Mouse (Mus musculus): ENCODE data around the gene Shroom2. TPM values are rescaled to one million over a fixed set of nuclear protein-coding genes. Genes with fewer than 3 reads are reported as not detected.

Gene Shroom2
- polyA plus RNA-seq, 1 experiment from 2014 or later, result 3.5 TPM

DNA sequence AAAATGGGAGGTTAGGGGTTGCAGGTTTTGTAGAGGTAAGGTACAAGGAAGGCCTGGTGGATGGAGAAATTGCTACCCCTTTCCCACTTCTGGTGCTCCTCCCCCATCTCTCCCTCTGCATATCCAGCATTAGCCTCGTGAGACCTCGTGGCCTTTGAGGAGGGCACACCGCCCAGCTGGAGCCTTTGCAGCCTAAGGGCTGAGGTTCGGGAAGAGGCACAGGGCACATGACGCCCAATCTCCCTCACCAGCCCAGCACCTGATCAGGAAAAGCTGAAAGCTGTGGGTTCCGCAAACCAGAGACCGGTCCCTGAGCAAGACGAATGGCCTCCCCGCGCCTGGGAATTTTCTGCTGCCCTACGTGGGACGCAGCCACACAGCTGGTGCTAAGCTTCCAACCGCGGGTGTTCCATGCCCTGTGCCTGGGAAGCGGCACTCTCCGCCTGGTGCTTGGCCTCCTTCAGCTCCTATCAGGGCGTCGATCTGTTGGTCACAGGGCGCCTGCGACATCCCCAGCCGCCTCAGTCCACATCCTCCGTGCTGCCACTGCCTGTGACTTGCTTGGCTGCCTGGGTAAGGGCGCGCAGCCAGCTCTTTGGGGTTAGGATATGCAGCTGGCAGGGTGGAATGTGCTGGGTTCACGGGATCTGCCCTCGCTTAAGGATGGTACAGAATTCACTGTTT is 12.6 kb upstream of the Shroom2 start, which contains the start of gene Gpr143:
Gpr143 (plus strand) TSS at position 202 of the 684 bp plus-strand sequence.
- Histone ChIP-seq H3K9ac (ENCODE audit: low read depth, low read length) (no peak within 1 kb of the TSS), H3K4me1 (replicated peaks; ENCODE audit: control insufficient read depth, insufficient read depth, low read length) (no peaks in the 10 kb centered on the region), H3K9me3 (ENCODE audit: control insufficient read depth) (no peaks in the 10 kb centered on the region), H3K4me3 (ENCODE audit: low read depth, low read length) (no peak within 1 kb of the TSS), H3K27ac (ENCODE audit: low read depth, low read length) (no peak within 1 kb of the TSS), H3K4me2 (replicated peaks; ENCODE audit: low read depth) (peak within 1 kb of the TSS; percentile 55), H3K27me3 (replicated peaks; ENCODE audit: control insufficient read depth, insufficient read depth, low read length) (0 out of 2 replicates have a peak, but pooled peaks cover 4% of the 10 kb centered on the region), H3K36me3 (ENCODE audit: control insufficient read depth, insufficient read depth) (no peaks in the 10 kb centered on the region)
- 25% methylated on average over 26 of the region's 26 CpGs for WGBS
- no peak for TF ChIP-seq CTCF (IDR thresholded peaks at IDR 0.05; ENCODE audit: low read depth)
- ATAC-seq, result no peak

GRCm38 (mm10) chrX:152769600-152770157 is 414 bp upstream of the Shroom2 start:
- Histone ChIP-seq H3K27ac (ENCODE audit: low read depth, low read length) (peak overlapping the region; percentile 80), H3K36me3 (ENCODE audit: control insufficient read depth, insufficient read depth) (no peaks in the 10 kb centered on the region), H3K9me3 (ENCODE audit: control insufficient read depth) (no peaks in the 10 kb centered on the region), H3K9ac (ENCODE audit: low read depth, low read length) (peak overlapping the region; percentile 66), H3K4me3 (ENCODE audit: low read depth, low read length) (peak overlapping the region; percentile 65), H3K4me1 (replicated peaks; ENCODE audit: control insufficient read depth, insufficient read depth, low read length) (no peaks in the 10 kb centered on the region), H3K27me3 (replicated peaks; ENCODE audit: control insufficient read depth, insufficient read depth, low read length) (no peaks in the 10 kb centered on the region), H3K4me2 (replicated peaks; ENCODE audit: low read depth) (peak overlapping the region; percentile 62)
- TF ChIP-seq CTCF (IDR thresholded peaks at IDR 0.05; ENCODE audit: low read depth), result peak; percentile 14; the same call in 1 of the 2 replicates
- WGBS, result 15% methylated on average over 40 of the region's 48 CpGs
- peak; percentile 87 for ATAC-seq

GRCm38 (mm10) chrX:152764171-152764570 is 5.1 kb downstream of the Shroom2 start:
- H3K4me1 ChIP-seq (replicated peaks; ENCODE audit: control insufficient read depth, insufficient read depth, low read length), result no peaks in the 10 kb centered on the region
- no peak for ATAC-seq
- no peaks in the 10 kb centered on the region for H3K9me3 ChIP-seq (ENCODE audit: control insufficient read depth)
- H3K4me2 ChIP-seq (replicated peaks; ENCODE audit: low read depth), result no peak overlapping the region
- no peak overlapping the region for H3K27ac ChIP-seq (ENCODE audit: low read depth, low read length)
- no peak for TF ChIP-seq CTCF (IDR thresholded peaks at IDR 0.05; ENCODE audit: low read depth)
- H3K9ac ChIP-seq (ENCODE audit: low read depth, low read length), result no peak overlapping the region
- no peaks in the 10 kb centered on the region for H3K36me3 ChIP-seq (ENCODE audit: control insufficient read depth, insufficient read depth)
- no peaks in the 10 kb centered on the region for H3K27me3 ChIP-seq (replicated peaks; ENCODE audit: control insufficient read depth, insufficient read depth, low read length)
- 42% methylated on average over 2 of the region's 2 CpGs for WGBS
- no peak overlapping the region for H3K4me3 ChIP-seq (ENCODE audit: low read depth, low read length)

GRCm38 (mm10) chrX:152762855-152763254 is 6.4 kb downstream of the Shroom2 start:
- no peaks in the 10 kb centered on the region for H3K9me3 ChIP-seq (ENCODE audit: control insufficient read depth)
- H3K9ac ChIP-seq (ENCODE audit: low read depth, low read length), result no peak overlapping the region
- 46% methylated on average over 2 of the region's 2 CpGs for WGBS
- no peaks in the 10 kb centered on the region for H3K36me3 ChIP-seq (ENCODE audit: control insufficient read depth, insufficient read depth)
- H3K4me3 ChIP-seq (ENCODE audit: low read depth, low read length), result no peak overlapping the region
- no peak overlapping the region for H3K27ac ChIP-seq (ENCODE audit: low read depth, low read length)
- no peak for ATAC-seq
- H3K4me2 ChIP-seq (replicated peaks; ENCODE audit: low read depth), result no peak overlapping the region
- no peak for TF ChIP-seq CTCF (IDR thresholded peaks at IDR 0.05; ENCODE audit: low read depth)
- no peaks in the 10 kb centered on the region for H3K27me3 ChIP-seq (replicated peaks; ENCODE audit: control insufficient read depth, insufficient read depth, low read length)
- no peaks in the 10 kb centered on the region for H3K4me1 ChIP-seq (replicated peaks; ENCODE audit: control insufficient read depth, insufficient read depth, low read length)

DNA sequence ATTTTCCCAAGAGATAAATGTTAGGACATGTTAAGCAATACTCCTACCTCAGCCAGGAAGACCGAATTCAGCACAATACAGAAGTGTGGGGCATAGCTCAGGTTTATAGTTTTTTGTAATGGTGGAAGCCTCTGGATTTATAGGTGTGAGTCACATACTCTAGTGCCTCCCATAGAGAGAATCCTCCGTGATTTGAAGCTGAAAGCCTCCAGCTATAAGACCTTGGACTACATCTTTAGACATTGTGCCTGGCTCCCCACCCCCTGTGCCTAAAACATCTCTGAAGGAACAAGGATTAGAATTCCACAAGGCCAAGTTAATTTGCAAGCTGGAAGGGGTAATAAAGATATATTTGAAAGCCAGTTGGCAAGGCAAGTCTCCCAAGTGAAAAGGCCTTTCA is 6.8 kb downstream of the Shroom2 start:
- peak; percentile 61; the same call in 1 of the 2 replicates for ATAC-seq

DNA sequence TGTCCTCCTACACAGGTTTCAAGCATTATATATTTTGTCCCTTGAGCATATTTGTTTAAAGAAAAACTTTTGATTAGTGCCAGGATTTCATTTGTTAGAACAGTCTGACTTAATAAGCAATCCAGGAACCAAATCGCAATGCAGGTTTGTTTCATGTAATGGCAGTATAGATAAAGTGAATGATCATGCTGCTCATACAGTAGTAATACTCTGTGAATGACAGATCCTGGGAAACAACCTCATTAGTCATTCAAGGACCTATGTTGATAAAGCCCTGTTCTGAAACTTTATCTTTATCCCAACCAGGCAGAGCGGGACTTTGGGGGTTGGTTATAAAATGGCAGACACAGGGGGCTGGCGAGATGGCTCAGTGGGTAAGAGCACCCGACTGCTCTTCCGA is 13.0 kb downstream of the Shroom2 start:
- peak; percentile 63 for ATAC-seq
- no peaks in the 10 kb centered on the region for H3K4me1 ChIP-seq (replicated peaks; ENCODE audit: control insufficient read depth, insufficient read depth, low read length)
- WGBS, result 72% methylated on average over 5 of the region's 5 CpGs

More for the DNA sequence above, 6.8 kb downstream of the Shroom2 start:
- Histone ChIP-seq H3K4me1 (replicated peaks; ENCODE audit: control insufficient read depth, insufficient read depth, low read length) (no peaks in the 10 kb centered on the region), H3K9me3 (ENCODE audit: control insufficient read depth) (no peaks in the 10 kb centered on the region), H3K4me3 (ENCODE audit: low read depth, low read length) (no peak overlapping the region), H3K36me3 (ENCODE audit: control insufficient read depth, insufficient read depth) (no peaks in the 10 kb centered on the region), H3K4me2 (replicated peaks; ENCODE audit: low read depth) (no peak overlapping the region), H3K27me3 (replicated peaks; ENCODE audit: control insufficient read depth, insufficient read depth, low read length) (no peaks in the 10 kb centered on the region), H3K27ac (ENCODE audit: low read depth, low read length) (no peak overlapping the region), H3K9ac (ENCODE audit: low read depth, low read length) (no peak overlapping the region)
- whole genome bisulfite sequencing, result 34% methylated on average over 2 of the region's 2 CpGs
- no peak for TF ChIP-seq CTCF (IDR thresholded peaks at IDR 0.05; ENCODE audit: low read depth)

More for the DNA sequence above, 13.0 kb downstream of the Shroom2 start:
- Histone ChIP-seq H3K4me3 (ENCODE audit: low read depth, low read length) (no peak overlapping the region), H3K27ac (ENCODE audit: low read depth, low read length) (0 out of 2 replicates have a peak overlapping the region, but pooled peaks have one; percentile 11), H3K4me2 (replicated peaks; ENCODE audit: low read depth) (0 out of 2 replicates have a peak overlapping the region, but pooled peaks have one; percentile 30), H3K9me3 (ENCODE audit: control insufficient read depth) (no peaks in the 10 kb centered on the region), H3K9ac (ENCODE audit: low read depth, low read length) (no peak overlapping the region), H3K27me3 (replicated peaks; ENCODE audit: control insufficient read depth, insufficient read depth, low read length) (no peaks in the 10 kb centered on the region), H3K36me3 (ENCODE audit: control insufficient read depth, insufficient read depth) (no peaks in the 10 kb centered on the region)
- TF ChIP-seq CTCF (IDR thresholded peaks at IDR 0.05; ENCODE audit: low read depth), result no peak
